Mouse (Mus musculus) forebrain, embryonic 16.5 days (tissue): ENCODE data around the gene Myrf. TPM values are rescaled to one million over a fixed set of nuclear protein-coding genes. Genes with fewer than 3 reads are reported as not detected.

Experiments
- ATAC-seq: fragments of 200-750 bp; cut with Nextera tagmentation; 2 replicates; pipeline ENCODE4 v1.8.0; 2017; ENCODE audit warnings: mild to moderate bottlenecking, moderate library complexity
- H3K27ac ChIP-seq: fragments of 300-500 bp; sonication (generic); 2 replicates; pipeline ENCODE4 v1.5.1; 2014; ENCODE audit warnings: low read length, control low read depth
- H3K27me3 ChIP-seq: fragments of 300-500 bp; sonication (generic); replicated peaks from 2 replicates; pipeline ENCODE4 v1.6.1; 2014; ENCODE audit warnings: low read length; ENCODE audit not compliant: control insufficient read depth, insufficient read depth
- H3K36me3 ChIP-seq: fragments of 300-500 bp; sonication (generic); 2 replicates; pipeline ENCODE4 v1.6.1; 2014; ENCODE audit not compliant: control insufficient read depth, insufficient read depth
- H3K4me1 ChIP-seq: fragments of 300-500 bp; sonication (generic); replicated peaks from 2 replicates; pipeline ENCODE4 v1.6.1; 2014; ENCODE audit warnings: low read length; ENCODE audit not compliant: control insufficient read depth, insufficient read depth
- H3K4me2 ChIP-seq: fragments of 300-500 bp; sonication (generic); 2 replicates; pipeline ENCODE4 v1.6.1; 2014; ENCODE audit warnings: mild to moderate bottlenecking, low read length, control low read depth
- H3K4me3 ChIP-seq: fragments of 300-500 bp; sonication (generic); replicated peaks from 2 replicates; pipeline ENCODE4 v1.5.1; 2014; ENCODE audit warnings: mild to moderate bottlenecking, low read length, control low read depth
- H3K9ac ChIP-seq: fragments of 300-500 bp; sonication (generic); replicated peaks from 2 replicates; pipeline ENCODE4 v1.6.1; 2014; ENCODE audit warnings: low read depth, low read length, control low read depth
- H3K9me3 ChIP-seq: fragments of 300-500 bp; sonication (generic); 2 replicates; pipeline ENCODE4 v1.6.1; 2016; ENCODE audit warnings: low read length; ENCODE audit not compliant: control insufficient read depth
- WGBS: fragments of 180-500 bp; shearing (Covaris S2); extraction: QIAGEN DNeasy Blood & Tissue Kit; methylation state at CpG from one replicate; pipeline ENCODE4 v1.1.7; 2014; 5-methylcytosine and 5-hydroxymethylcytosine counted together
- polyA plus RNA-seq: library from polyadenylated mRNA; unstranded; fragments of >200 nt; fragmentation: Nextera tagmentation; extraction: Ambion mirVana; gene quantifications from 2 replicates; pipeline ENCODE4 v1.2.1, GENCODE M21; 2015

Gene Myrf
- polyA plus RNA-seq, 1 experiment from 2014 or later, result 0.30 TPM

GRCm38 (mm10) chr19:10189940-10190339 lies 50.6 kb downstream of the Myrf start:
- Histone ChIP-seq H3K9me3 (no peaks in the 10 kb centered on the region), H3K36me3 (peaks cover 42% of the 10 kb centered on the region), H3K27me3 (no peaks in the 10 kb centered on the region), H3K4me2 (no peak overlapping the region), H3K4me3 (no peak overlapping the region), H3K27ac (no peak overlapping the region), H3K9ac (no peak overlapping the region), H3K4me1 (peaks cover 38% of the 10 kb centered on the region)
- 96% methylated on average over 8 of the region's 8 CpGs for WGBS
- ATAC-seq, result no peak

GRCm38 (mm10) chr19:10189022-10189421 lies 51.5 kb downstream of the Myrf start:
- Histone ChIP-seq H3K4me2 (no peak overlapping the region), H3K9ac (no peak overlapping the region), H3K36me3 (peaks cover 33% of the 10 kb centered on the region), H3K4me3 (no peak overlapping the region), H3K27me3 (no peaks in the 10 kb centered on the region), H3K9me3 (no peaks in the 10 kb centered on the region), H3K27ac (peak overlapping the region; percentile 70), H3K4me1 (peaks cover 47% of the 10 kb centered on the region)
- WGBS, result 90% methylated on average over 6 of the region's 6 CpGs
- no peak for ATAC-seq

GRCm38 (mm10) chr19:10188281-10188811 lies 52.2 kb downstream of the Myrf start:
- Histone ChIP-seq H3K4me1 (peaks cover 49% of the 10 kb centered on the region), H3K4me3 (no peak overlapping the region), H3K27me3 (no peaks in the 10 kb centered on the region), H3K9ac (no peak overlapping the region), H3K27ac (peak overlapping the region; percentile 70), H3K9me3 (no peaks in the 10 kb centered on the region), H3K4me2 (no peak overlapping the region), H3K36me3 (peaks cover 31% of the 10 kb centered on the region)
- peak; percentile 78 for ATAC-seq
- 31% methylated on average over 10 of the region's 10 CpGs for WGBS

- Histone ChIP-seq H3K9ac (no peak overlapping the region), H3K4me2 (no peak overlapping the region), H3K9me3 (no peaks in the 10 kb centered on the region), H3K4me3 (no peak overlapping the region), H3K27me3 (no peaks in the 10 kb centered on the region), H3K36me3 (peaks cover 25% of the 10 kb centered on the region), H3K27ac (no peak overlapping the region), H3K4me1 (peaks cover 52% of the 10 kb centered on the region)
- 95% methylated on average over 8 of the region's 8 CpGs for WGBS
- ATAC-seq, result no peak
Measured at GRCm38 (mm10) chr19:10186569-10186968, 54.0 kb downstream of the Myrf start.

GRCm38 (mm10) chr19:10185876-10186275 lies 54.7 kb downstream of the Myrf start:
- H3K4me1 ChIP-seq, result peaks cover 52% of the 10 kb centered on the region
- H3K9ac ChIP-seq, result no peak overlapping the region
- no peaks in the 10 kb centered on the region for H3K27me3 ChIP-seq
- no peaks in the 10 kb centered on the region for H3K9me3 ChIP-seq
- no peak overlapping the region for H3K27ac ChIP-seq
- H3K36me3 ChIP-seq, result peaks cover 25% of the 10 kb centered on the region
- no peak for ATAC-seq
- H3K4me2 ChIP-seq, result no peak overlapping the region
- H3K4me3 ChIP-seq, result no peak overlapping the region
- WGBS, result 80% methylated on average over 3 of the region's 3 CpGs

- Histone ChIP-seq H3K9me3 (no peaks in the 10 kb centered on the region), H3K27ac (peak overlapping the region; percentile 96), H3K27me3 (no peaks in the 10 kb centered on the region), H3K4me3 (peak overlapping the region; percentile 72), H3K4me1 (peaks cover 51% of the 10 kb centered on the region), H3K4me2 (peak overlapping the region; percentile 89), H3K9ac (peak overlapping the region; percentile 94), H3K36me3 (peaks cover 17% of the 10 kb centered on the region)
- WGBS, result 1% methylated on average over 12 of the region's 12 CpGs
- ATAC-seq, result 0 out of 2 replicates have a peak, but pooled peaks have one; percentile 2
Measured at GRCm38 (mm10) chr19:10184096-10184495, 56.5 kb downstream of the Myrf start.

- under 1% methylated on average over 35 of the region's 35 CpGs for WGBS
- Histone ChIP-seq H3K27me3 (no peaks in the 10 kb centered on the region), H3K9ac (peak overlapping the region; percentile 94), H3K27ac (peak overlapping the region; percentile 96), H3K4me3 (peak overlapping the region; percentile 72), H3K4me2 (peak overlapping the region; percentile 89), H3K4me1 (peaks cover 44% of the 10 kb centered on the region), H3K9me3 (no peaks in the 10 kb centered on the region), H3K36me3 (peaks cover 10% of the 10 kb centered on the region)
- ATAC-seq, result peak; percentile 74
Measured at GRCm38 (mm10) chr19:10183299-10183983, 57.1 kb downstream of the Myrf start.

- Histone ChIP-seq H3K4me2 (peak within 1 kb of the TSS; percentile 89), H3K4me3 (peak within 1 kb of the TSS; percentile 72), H3K4me1 (peaks cover 38% of the 10 kb centered on the region), H3K9me3 (no peaks in the 10 kb centered on the region), H3K9ac (peak within 1 kb of the TSS; percentile 94), H3K27ac (peak within 1 kb of the TSS; percentile 96), H3K36me3 (peaks cover 9% of the 10 kb centered on the region), H3K27me3 (no peaks in the 10 kb centered on the region)
- ATAC-seq, result peak; percentile 97
- under 1% methylated on average over 69 of the region's 70 CpGs for WGBS
Measured at GRCm38 (mm10) chr19:10182670-10183298, 57.8 kb downstream of the Myrf start, which contains the start of gene Fads1. TSS of gene Fads1 (plus strand) at chr19:10182888.

GRCm38 (mm10) chr19:10182142-10182541 lies 58.4 kb downstream of the Myrf start:
- Histone ChIP-seq H3K4me3 (peak overlapping the region; percentile 72), H3K36me3 (peaks cover 6% of the 10 kb centered on the region), H3K27ac (peak overlapping the region; percentile 2; the same call in 1 of the 2 replicates), H3K4me2 (peak overlapping the region; percentile 54), H3K9ac (peak overlapping the region; percentile 34), H3K4me1 (peaks cover 31% of the 10 kb centered on the region), H3K9me3 (no peaks in the 10 kb centered on the region), H3K27me3 (no peaks in the 10 kb centered on the region)
- no peak for ATAC-seq
- WGBS, result 32% methylated on average over 7 of the region's 7 CpGs
